Mouse (Mus musculus) G1E (cell line): ENCODE data around the gene Zfp318.

Experiments used
- CTCF ChIP-seq: IDR thresholded peaks from 2 replicates; pipeline ENCODE4 v1.5.1; 2012; ENCODE audit warnings: low read depth, low read length, inconsistent platforms, mixed read lengths
- GATA1 ChIP-seq: IDR thresholded peaks from 2 replicates; pipeline ENCODE4 v1.6.1; 2012; ENCODE audit warnings: borderline replicate concordance, low read length, inconsistent platforms, mixed read lengths
- POLR2AphosphoS5 ChIP-seq: IDR thresholded peaks from 2 replicates; pipeline ENCODE4 v1.6.1; 2012; ENCODE audit warnings: low read depth, low read length, inconsistent platforms; ENCODE audit not compliant: insufficient replicate concordance

DNA sequence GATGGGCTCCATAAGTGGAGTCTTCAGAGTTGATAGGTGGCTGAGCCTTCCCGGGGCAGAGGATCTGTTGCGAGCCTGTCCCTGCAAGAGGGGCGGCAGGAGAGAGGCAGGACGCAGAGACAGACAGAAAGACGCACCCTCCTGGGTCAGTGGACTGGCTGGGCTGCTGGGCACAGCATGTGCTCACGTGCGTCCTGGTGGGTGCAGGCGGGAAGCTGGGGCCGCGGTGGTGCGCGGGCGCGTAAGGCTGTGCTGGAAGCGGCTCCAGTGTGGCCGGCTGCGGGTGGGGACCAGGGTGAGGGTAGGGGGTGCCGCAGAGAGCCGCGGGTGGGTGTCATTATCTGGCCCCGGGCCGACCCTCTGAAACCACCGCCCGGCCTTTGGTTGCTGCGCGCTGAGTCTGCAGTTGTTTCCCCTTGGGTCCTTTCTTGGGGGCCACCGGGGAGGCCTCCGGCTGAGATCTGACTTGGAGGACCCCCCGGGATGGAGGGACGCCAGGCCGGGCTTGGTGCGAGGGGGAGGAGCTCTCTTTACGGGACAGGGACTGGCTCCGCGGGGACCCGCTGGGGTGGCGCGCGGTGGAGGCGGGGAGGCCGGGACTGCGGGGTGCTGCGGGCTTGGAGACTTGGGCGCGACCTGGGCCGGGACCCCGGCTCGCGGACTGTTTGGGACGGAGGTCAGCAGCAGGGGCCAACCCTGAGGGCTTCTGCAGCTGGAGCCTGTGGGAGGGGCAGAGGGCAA, 61.5 kb downstream of the Zfp318 start:
- TF ChIP-seq CTCF (no peak), GATA1 (no peak), POLR2AphosphoS5 (no peak)
